Mouse (Mus musculus): Measurements from ENCODE around the gene Pex6.

- TF ChIP-seq CTCF (IDR thresholded peaks at IDR 0.05; ENCODE audit: extremely low read depth, insufficient read length, insufficient replicate concordance, low read depth, low read length) (no peak), POLR2A (IDR thresholded peaks at IDR 0.05; ENCODE audit: low read depth, low read length) (no peak)
Observed at GRCm38 (mm10) chr17:46751056-46751793, 40.0 kb downstream of the Pex6 start.

Data from small intestine, adult 2 months (tissue).